Mouse (Mus musculus) liver, adult 2 months (tissue): ENCODE measurements around the gene Il17rd.

ENCODE experiments used
- CTCF ChIP-seq: fragments of 200-500 bp; IDR thresholded peaks from 2 replicates; pipeline ENCODE4 v1.5.1; 2011; ENCODE audit warnings: low read depth, low read length, control low read depth
- POLR2A ChIP-seq: fragments of 200-500 bp; IDR thresholded peaks from 2 replicates; pipeline ENCODE4 v1.6.1; 2011; ENCODE audit warnings: low read length, control low read depth; ENCODE audit not compliant: insufficient read depth; ENCODE audit errors: extremely low read depth

DNA sequence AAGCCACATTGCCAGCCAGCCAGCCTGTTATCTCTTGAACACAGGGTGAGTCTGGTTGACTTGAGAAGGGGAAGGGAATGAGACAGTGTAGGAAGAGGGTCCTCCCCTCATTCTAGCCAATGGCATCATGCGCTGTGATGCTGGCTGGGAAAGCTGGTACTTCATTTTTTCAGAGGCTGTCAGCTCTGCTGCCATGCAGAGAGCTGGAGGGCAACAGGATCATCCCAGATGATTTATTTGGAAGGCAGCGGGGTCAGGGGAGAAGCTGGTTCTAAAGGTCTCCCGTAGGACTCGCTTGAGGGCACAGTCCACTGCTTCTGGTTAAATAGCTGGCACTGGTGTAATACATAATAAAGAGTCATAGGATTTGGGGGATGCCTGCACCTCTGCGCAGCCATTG is 79.8 kb downstream of the Il17rd start:
- TF ChIP-seq CTCF (no peak), POLR2A (no peak)
